ENCODE assay signal across 8 mouse cellular contexts in the genomic region with DNA sequence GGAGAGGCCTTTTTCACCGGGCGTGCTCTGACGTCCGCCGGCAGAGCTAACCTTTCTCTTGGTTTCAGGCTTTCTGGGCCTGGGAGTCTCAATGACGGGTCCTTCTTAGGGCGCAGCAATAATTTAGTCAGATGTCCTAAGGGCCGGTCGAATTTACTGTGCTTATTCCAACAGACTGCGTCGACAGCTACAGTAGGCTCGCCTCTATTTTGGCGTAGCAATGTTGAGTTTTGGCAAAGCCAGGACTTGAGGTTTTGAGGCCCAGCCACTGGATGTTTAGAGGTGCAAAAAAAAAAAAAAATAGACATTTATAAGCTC. TPM values are rescaled to one million over a fixed set of nuclear protein-coding genes. Genes with fewer than 3 reads are reported as not detected.
A peak's percentile ranks its signal among the peaks of the same experiment; 100 is the strongest.
DNase-seq lines count a peak whose midpoint lies in the region; ATAC-seq and TF ChIP-seq lines count a peak whose summit lies in the region.

No protein-coding gene starts in this region.

- intact Hi-C loops in left cerebral cortex, postnatal 10 days (cut with DNase I): no loop called here

- ATAC-seq in heart, postnatal 0 days (ENCODE audit: insufficient read depth, low read depth): no peak
- ATAC-seq in forebrain, embryonic 13.5 days: no peak

- peaks cover 27% of the 10 kb centered on the region for H3K4me1 ChIP-seq in heart, postnatal 0 days (ENCODE audit: control insufficient read depth, insufficient read depth)
- H3K4me1 ChIP-seq in forebrain, embryonic 13.5 days: peaks cover 24% of the 10 kb centered on the region

- no peak for TF ChIP-seq CTCF in heart, postnatal 0 days (IDR thresholded peaks at IDR 0.05; ENCODE audit: low read depth)

- under 1% methylated on average over 13 of the region's 13 CpGs for WGBS in heart, postnatal 0 days
- WGBS in forebrain, embryonic 13.5 days: 0% methylated on average over 13 of the region's 13 CpGs
- WGBS in macrophage (ENCODE audit: missing documents): under 1% methylated on average over 13 of the region's 13 CpGs

- H3K4me3 ChIP-seq in heart, postnatal 0 days (ENCODE audit: low read depth, low read length): peak overlapping the region; percentile 96
- H3K4me3 ChIP-seq in forebrain, embryonic 13.5 days: peak overlapping the region; percentile 96
- peak overlapping the region; percentile 69 for H3K4me3 ChIP-seq in macrophage (ENCODE audit: inconsistent target)

- peak overlapping the region; percentile 78 for H3K4me2 ChIP-seq in heart, postnatal 0 days (ENCODE audit: low read depth, low read length)
- H3K4me2 ChIP-seq in forebrain, embryonic 13.5 days: peak overlapping the region; percentile 57

- peak overlapping the region; percentile 96 for H3K27ac ChIP-seq in heart, postnatal 0 days (ENCODE audit: low read depth)
- H3K27ac ChIP-seq in forebrain, embryonic 13.5 days: peak overlapping the region; percentile 96
- peak overlapping the region; percentile 48 for H3K27ac ChIP-seq in macrophage

- H3K36me3 ChIP-seq in heart, postnatal 0 days (replicated peaks; ENCODE audit: control insufficient read depth, insufficient read depth, low read length): no peaks in the 10 kb centered on the region
- H3K36me3 ChIP-seq in forebrain, embryonic 13.5 days (ENCODE audit: poor library complexity, severe bottlenecking): no peaks in the 10 kb centered on the region
- no peaks in the 10 kb centered on the region for H3K36me3 ChIP-seq in macrophage (ENCODE audit: inconsistent target)

- TF ChIP-seq EP300 in heart, postnatal 0 days (IDR thresholded peaks at IDR 0.05; ENCODE audit: low read depth): no peak

- H3K9ac ChIP-seq in heart, postnatal 0 days (replicated peaks; ENCODE audit: low read depth, low read length): peak overlapping the region; percentile 96
- H3K9ac ChIP-seq in forebrain, embryonic 13.5 days: peak overlapping the region; percentile 94

- peak; percentile 39 for DNase-seq in heart, postnatal 0 days (ENCODE audit: low spot score)
- no peak for DNase-seq in heart, postnatal 4 days
- DNase-seq in MEL-GATA-1-ER (ENCODE audit: extremely low read depth, low read depth): peak; percentile 36
- no peak for DNase-seq in left cerebral cortex, adult 11 months (ENCODE audit: low spot score)
- DNase-seq in spleen, adult 18-20 months: no peak
- DNase-seq in left cerebral cortex, postnatal 10 days (ENCODE audit: extremely low spot score in 1 of 2, low spot score in 2 of 2): no peak

- no peaks in the 10 kb centered on the region for H3K27me3 ChIP-seq in heart, postnatal 0 days (ENCODE audit: control insufficient read depth, insufficient read depth, low read length)
- no peaks in the 10 kb centered on the region for H3K27me3 ChIP-seq in forebrain, embryonic 13.5 days

- no peaks in the 10 kb centered on the region for H3K9me3 ChIP-seq in heart, postnatal 0 days (replicated peaks; ENCODE audit: control insufficient read depth, low read length)
- H3K9me3 ChIP-seq in forebrain, embryonic 13.5 days (replicated peaks): no peaks in the 10 kb centered on the region

- H3K79me2 ChIP-seq in macrophage (ENCODE audit: inconsistent target): peaks cover 52% of the 10 kb centered on the region

RNA-seq across cellular contexts. Expression of gene Sacm1l, which starts 0.6 kb away (rescaled TPM):
- total RNA-seq in heart, postnatal 0 days (2014; rRNA removed; ENCODE audit: low replicate concordance): 29.9 and 32.9 TPM in 2 replicates
- polyA plus RNA-seq in heart, postnatal 0 days (2015; fragmentation: Nextera tagmentation; extraction: Ambion mirVana): 36.4 and 38.9 TPM in 2 replicates
- 10 to 100 TPM; 44.6 to 47.0 TPM for total RNA-seq in heart, postnatal 4 days (2021)
- polyA plus RNA-seq in forebrain, embryonic 13.5 days (2015; fragmentation: Nextera tagmentation; extraction: Ambion mirVana): 41.0 and 43.6 TPM in 2 replicates
- 10 to 100 TPM; 19.2 to 70.9 (median 46.6) TPM for total RNA-seq in macrophage (2018; cell fraction: chromatin; rRNA removed)
- 10 to 100 TPM; 43.5 to 75.6 (median 56.9) TPM for total RNA-seq in macrophage (2018; cell fraction: cytosol; rRNA removed)
- 10 to 100 TPM; 26.4 to 78.6 (median 42.4) TPM for total RNA-seq in macrophage (2018; cell fraction: nucleus; rRNA removed)
- 46.2 to 84.7 TPM (median 54.7 TPM) in 3 replicates for polyA plus RNA-seq in macrophage (2018)
- total RNA-seq in left cerebral cortex, postnatal 10 days (2021): 10 to 100 TPM; 42.4 to 46.1 TPM

RNA-seq across cellular contexts. Expression of gene Limd1, which starts 51.6 kb away (rescaled TPM):
- total RNA-seq in heart, postnatal 0 days (2014; rRNA removed; ENCODE audit: low replicate concordance): 128 and 143 TPM in 2 replicates
- polyA plus RNA-seq in heart, postnatal 0 days (2015; fragmentation: Nextera tagmentation; extraction: Ambion mirVana): 40.2 and 42.4 TPM in 2 replicates
- total RNA-seq in heart, postnatal 4 days (2021): 10 to 100 TPM; 49.1 to 53.5 TPM
- polyA plus RNA-seq in forebrain, embryonic 13.5 days (2015; fragmentation: Nextera tagmentation; extraction: Ambion mirVana): 28.0 and 31.5 TPM in 2 replicates
- total RNA-seq in macrophage (2018; cell fraction: chromatin; rRNA removed): 100 to 1,000 TPM in 1 of 26 experiments, 10 to 100 TPM in 25; 22.7 to 137 (median 49.9) TPM
- total RNA-seq in macrophage (2018; cell fraction: cytosol; rRNA removed): 10 to 100 TPM; 15.5 to 31.1 (median 23.3) TPM
- 10 to 100 TPM; 22.8 to 70.3 (median 34.9) TPM for total RNA-seq in macrophage (2018; cell fraction: nucleus; rRNA removed)
- polyA plus RNA-seq in macrophage (2018): 20.9 to 28.1 TPM (median 21.2 TPM) in 3 replicates
- total RNA-seq in left cerebral cortex, postnatal 10 days (2021): 10 to 100 TPM in 1 of 2 experiments, 1 to 10 TPM in 1; 9.9 to 10.1 TPM

Comparison
In these comparisons a context has a peak if more than half of its experiments do, and no peak if none do; other contexts are left out.
1. DNase-seq: peak in heart, postnatal 0 days (single experiment) and MEL-GATA-1-ER (single experiment); none in heart, postnatal 4 days (single experiment), left cerebral cortex, adult 11 months (single experiment), spleen, adult 18-20 months (0 of 2) and left cerebral cortex, postnatal 10 days (0 of 2).
2. RNA of gene Limd1, which starts 51.6 kb away (total RNA-seq): 128 to 143 TPM in heart, postnatal 0 days and 49.1 to 53.5 TPM in heart, postnatal 4 days; 9.9 to 10.1 TPM in left cerebral cortex, postnatal 10 days; every median in the first group is over 4 times any median in the second.
3. Peak in every context shown above with its lines, with median percentiles within 50 percentile points of each other: H3K27ac ChIP-seq and H3K4me3 ChIP-seq.